Mouse (Mus musculus) myocyte (in vitro differentiated cells): Measurements from ENCODE around the gene Fdps. TPM values are rescaled to one million over a fixed set of nuclear protein-coding genes. Genes with fewer than 3 reads are reported as not detected.

Experiments used
- H3K27me3 ChIP-seq: one replicate; pipeline ENCODE4 v1.6.1; 2011; ENCODE audit not compliant: control insufficient read depth, insufficient read depth, insufficient read length
- H3K36me3 ChIP-seq: one replicate; pipeline ENCODE4 v1.6.1; 2011; ENCODE audit not compliant: control insufficient read depth, insufficient read depth
- H3K4me2 ChIP-seq: one replicate; pipeline ENCODE4 v1.6.1; 2011; ENCODE audit warnings: low read depth, control low read depth
- H3K4me3 ChIP-seq: one replicate; pipeline ENCODE4 v1.5.1; 2011; ENCODE audit warnings: mild to moderate bottlenecking, control low read depth, moderate library complexity
- H3K79me2 ChIP-seq: one replicate; pipeline ENCODE4 v1.6.1; 2011; ENCODE audit not compliant: control insufficient read depth, insufficient read depth
- H3ac ChIP-seq: one replicate; pipeline ENCODE4 v1.6.1; 2011; ENCODE audit not compliant: control insufficient read depth, insufficient read length
- CEBPB ChIP-seq: IDR thresholded peaks from 2 replicates; pipeline ENCODE4 v1.6.1; 2011; ENCODE audit warnings: mild to moderate bottlenecking, moderate library complexity; ENCODE audit not compliant: poor library complexity, insufficient read depth, severe bottlenecking
- E2F4 ChIP-seq: IDR thresholded peaks from one replicate; pipeline ENCODE4 v1.6.1; 2011; ENCODE audit warnings: mild to moderate bottlenecking, control low read depth, moderate library complexity; ENCODE audit not compliant: insufficient read depth
- MAX ChIP-seq: IDR thresholded peaks from one replicate; pipeline ENCODE4 v1.6.1; 2011; ENCODE audit warnings: low read depth, mild to moderate bottlenecking, control low read depth
- MYOD1 ChIP-seq, 3 experiments: IDR thresholded peaks; one replicate each; pipeline ENCODE4 v1.6.1; 2011; ENCODE audit warnings: control low read depth in 2 of 3, low read depth in 2 of 3, mild to moderate bottlenecking in 2 of 3, moderate library complexity in 1 of 3; ENCODE audit not compliant: insufficient read length in 2 of 3, control insufficient read depth in 1 of 3
- MYOG ChIP-seq, 3 experiments: IDR thresholded peaks; one replicate each; pipeline ENCODE4 v1.6.1; 2011; ENCODE audit warnings: control low read depth in 2 of 3, low read depth in 2 of 3, mild to moderate bottlenecking in 2 of 3; ENCODE audit not compliant: insufficient read length in 2 of 3, control insufficient read depth in 1 of 3, insufficient read depth in 1 of 3
- POLR2A ChIP-seq: IDR thresholded peaks from one replicate; pipeline ENCODE4 v1.6.1; 2011; ENCODE audit warnings: low read depth, mild to moderate bottlenecking, control low read depth, moderate library complexity; ENCODE audit not compliant: insufficient read length
- POLR2AphosphoS2 ChIP-seq: IDR thresholded peaks from one replicate; pipeline ENCODE4 v1.6.1; 2011; ENCODE audit warnings: low read depth, control low read depth; ENCODE audit not compliant: insufficient read length
- REST ChIP-seq: IDR thresholded peaks from one replicate; pipeline ENCODE4 v1.6.1; 2011; ENCODE audit warnings: mild to moderate bottlenecking, control low read depth, moderate library complexity; ENCODE audit not compliant: insufficient read depth, insufficient read length
- SRF ChIP-seq: IDR thresholded peaks from one replicate; pipeline ENCODE4 v1.6.1; 2011; ENCODE audit warnings: low read depth; ENCODE audit not compliant: control insufficient read depth, insufficient read length
- TCF12 ChIP-seq: IDR thresholded peaks from one replicate; pipeline ENCODE4 v1.6.1; 2011; ENCODE audit warnings: mild to moderate bottlenecking, control low read depth; ENCODE audit not compliant: poor library complexity, insufficient read depth, severe bottlenecking
- TCF3 ChIP-seq: IDR thresholded peaks from one replicate; pipeline ENCODE4 v1.6.1; 2011; ENCODE audit warnings: low read depth, control low read depth; ENCODE audit not compliant: insufficient read length
- USF1 ChIP-seq: IDR thresholded peaks from one replicate; pipeline ENCODE4 v1.6.1; 2011; ENCODE audit warnings: low read depth, mild to moderate bottlenecking, control low read depth, moderate library complexity
- polyA plus RNA-seq: library from polyadenylated mRNA; unstranded; fragments of >200 nt; fragmentation: generic; extraction: Trizol; gene quantifications from one replicate; pipeline ENCODE4 v1.2.1, GENCODE M21; 2012; ENCODE audit warnings: missing spikeins

Fdps gene
- 863 TPM for polyA plus RNA-seq

DNA sequence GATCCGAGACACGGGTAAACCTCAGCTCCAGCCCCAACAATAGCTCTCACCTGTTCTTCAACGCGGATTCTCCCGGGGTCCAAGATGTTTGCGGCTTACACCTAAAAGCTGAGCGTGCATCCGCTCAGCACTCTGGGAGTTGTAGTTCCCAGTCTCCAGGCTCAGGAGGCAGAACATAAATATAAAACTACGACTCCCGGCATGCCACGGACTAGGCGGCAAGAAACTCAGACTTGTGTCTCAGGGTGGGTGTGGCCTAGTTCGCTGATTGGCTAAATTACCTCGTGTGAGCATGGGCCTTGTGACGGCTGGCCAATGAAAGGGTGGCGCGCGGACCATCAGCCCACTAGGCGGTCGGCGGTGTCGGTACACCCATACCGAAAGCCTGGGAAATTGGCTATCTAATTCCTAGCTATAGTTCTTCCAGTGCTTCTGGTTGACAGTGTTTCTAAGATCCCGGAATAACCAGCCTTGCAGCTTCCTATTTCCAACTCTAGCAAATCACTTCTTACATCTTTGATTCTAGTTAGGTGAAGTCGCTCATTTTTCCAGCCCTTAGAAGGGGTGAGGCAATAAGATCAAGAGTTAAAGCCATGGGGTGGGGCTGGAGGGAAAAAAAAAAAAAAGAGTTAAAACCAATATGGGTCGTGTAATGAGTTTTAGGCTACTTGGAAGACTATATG lies at the start of gene Fdps:
Gene Fdps, minus strand, starts transcription at position 148 of the 683 bp plus-strand sequence.
- no peaks in the 10 kb centered on the region for H3K27me3 ChIP-seq
- peak; percentile 77 for TF ChIP-seq POLR2AphosphoS2
- peak; percentile 64 for TF ChIP-seq USF1
- TF ChIP-seq CEBPB: no peak
- TF ChIP-seq E2F4: peak; percentile 27
- no peak for TF ChIP-seq TCF12
- peak in 1 of 3 experiments; percentile 0 for TF ChIP-seq MYOG (IDR thresholded peaks at IDR 0.05; ENCODE audit: control insufficient read depth in 1 of 3, insufficient read depth in 1 of 3, insufficient read length in 2 of 3, low read depth in 2 of 3)
- peak; percentile 51 for TF ChIP-seq POLR2A
- TF ChIP-seq MYOD1 (IDR thresholded peaks at IDR 0.05; ENCODE audit: control insufficient read depth in 1 of 3, insufficient read length in 2 of 3, low read depth in 2 of 3): peak in 1 of 3 experiments; percentile 6
- TF ChIP-seq TCF3: no peak
- TF ChIP-seq MAX: peak; percentile 22
- H3K36me3 ChIP-seq: peaks cover 23% of the 10 kb centered on the region
- H3K4me2 ChIP-seq: peak within 1 kb of the TSS; percentile 93
- H3K4me3 ChIP-seq: peak within 1 kb of the TSS; percentile 77
- H3K79me2 ChIP-seq: peaks cover 48% of the 10 kb centered on the region
- H3ac ChIP-seq: peak within 1 kb of the TSS; percentile 61

DNA sequence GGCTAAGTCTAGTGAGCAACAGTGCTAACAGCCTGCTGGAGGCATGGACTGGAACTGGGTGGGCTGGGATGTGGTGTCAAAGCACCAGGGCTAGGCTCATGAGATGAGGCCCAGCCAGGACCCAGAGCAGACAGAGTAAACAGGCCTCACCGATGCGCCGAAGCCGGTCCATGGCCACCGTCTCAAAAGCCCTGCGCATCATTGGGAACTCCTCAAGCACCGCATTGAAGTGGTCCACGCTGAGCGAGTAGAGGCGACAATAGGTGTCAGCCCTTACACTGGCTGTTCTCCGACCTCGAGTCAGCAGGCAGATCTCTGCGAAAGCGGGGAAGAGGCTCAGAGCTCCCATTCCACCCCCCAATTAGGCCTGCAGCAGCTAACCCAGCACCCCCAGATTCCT lies 46.8 kb upstream of the Fdps start:
- H3K27me3 ChIP-seq: peaks cover 76% of the 10 kb centered on the region
- no peak overlapping the region for H3ac ChIP-seq
- H3K4me3 ChIP-seq: no peak overlapping the region
- H3K4me2 ChIP-seq: no peak overlapping the region
- TF ChIP-seq REST: no peak
- TF ChIP-seq CEBPB: no peak
- TF ChIP-seq TCF12: no peak
- TF ChIP-seq TCF3: no peak
- no peak for TF ChIP-seq MYOG (IDR thresholded peaks at IDR 0.05; ENCODE audit: control insufficient read depth in 1 of 3, insufficient read depth in 1 of 3, insufficient read length in 2 of 3, low read depth in 2 of 3)
- TF ChIP-seq POLR2A: no peak
- TF ChIP-seq SRF: no peak
- TF ChIP-seq POLR2AphosphoS2: no peak
- no peaks in the 10 kb centered on the region for H3K36me3 ChIP-seq
- H3K79me2 ChIP-seq: no peaks in the 10 kb centered on the region

DNA sequence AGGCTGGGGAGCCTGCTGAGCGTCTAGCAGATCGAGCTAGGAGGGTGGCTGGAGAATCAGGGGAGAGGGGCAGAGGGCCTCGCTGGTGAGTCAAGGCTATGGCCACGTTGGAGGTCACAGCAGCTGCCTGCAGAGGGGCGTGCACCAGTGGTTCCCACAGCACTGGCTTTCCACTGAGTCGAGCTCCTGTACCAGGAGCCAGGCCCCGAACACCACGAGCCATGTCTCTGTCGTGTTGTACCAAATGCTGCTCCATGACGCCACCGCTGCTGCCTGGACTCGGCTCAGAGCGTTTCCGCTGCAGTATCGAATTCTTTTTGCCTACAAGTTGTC lies 46.2 kb upstream of the Fdps start:
- no peak overlapping the region for H3K4me2 ChIP-seq
- TF ChIP-seq SRF (no peak), MYOG (IDR thresholded peaks at IDR 0.05; ENCODE audit: control insufficient read depth in 1 of 3, insufficient read depth in 1 of 3, insufficient read length in 2 of 3, low read depth in 2 of 3) (peak in 1 of 3 experiments; percentile 6)
- peaks cover 80% of the 10 kb centered on the region for H3K27me3 ChIP-seq
- no peaks in the 10 kb centered on the region for H3K36me3 ChIP-seq
- H3K79me2 ChIP-seq: no peaks in the 10 kb centered on the region
- H3K4me3 ChIP-seq: no peak overlapping the region
- H3ac ChIP-seq: no peak overlapping the region

DNA sequence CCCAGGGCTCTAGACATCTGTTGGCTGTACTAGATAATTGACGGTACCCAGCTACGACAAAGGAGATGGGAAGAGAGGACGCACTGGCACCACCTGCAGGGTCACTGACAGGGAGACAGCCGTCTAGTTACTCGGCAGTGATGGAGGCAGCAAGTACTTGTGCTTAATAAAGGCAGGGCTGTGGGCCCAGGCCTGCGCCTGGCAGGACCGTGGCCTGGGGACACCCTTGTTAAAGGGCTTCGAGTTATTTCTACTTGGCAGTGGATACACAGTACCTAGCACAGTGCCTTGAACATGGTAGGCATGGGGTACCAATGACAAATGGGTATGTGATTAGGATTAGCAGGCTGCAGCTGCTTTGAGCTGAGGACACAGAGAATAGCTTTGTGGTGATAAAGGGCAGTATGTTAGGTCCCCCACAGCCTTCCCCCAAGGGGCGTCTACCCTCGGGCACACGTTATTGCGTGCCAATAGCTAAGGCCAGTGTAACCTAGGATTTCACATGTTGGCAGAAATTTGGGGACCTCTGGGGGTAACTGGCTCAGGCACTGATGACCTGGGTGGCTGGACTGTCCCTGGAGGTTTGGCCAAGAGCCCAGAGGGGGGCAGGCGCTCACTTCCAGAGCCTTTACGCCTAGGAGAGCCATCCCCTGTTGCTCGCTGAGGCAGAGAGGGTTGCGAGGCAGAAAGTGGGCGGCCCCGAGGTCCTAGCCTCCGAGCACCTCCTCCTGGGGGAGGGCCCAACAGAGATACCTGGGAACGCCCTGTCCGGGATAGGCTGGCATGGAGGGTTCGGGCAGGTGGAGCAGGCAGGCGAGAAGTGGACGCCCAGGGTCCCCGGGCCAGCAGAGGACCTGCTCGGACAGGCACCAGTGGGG lies 45.6 kb upstream of the Fdps start:
- Histone ChIP-seq H3ac (no peak overlapping the region), H3K4me2 (no peak overlapping the region), H3K36me3 (no peaks in the 10 kb centered on the region), H3K4me3 (no peak overlapping the region), H3K79me2 (no peaks in the 10 kb centered on the region), H3K27me3 (peaks cover 80% of the 10 kb centered on the region)
- TF ChIP-seq POLR2AphosphoS2: no peak
- no peak for TF ChIP-seq REST
- no peak for TF ChIP-seq CEBPB
- no peak for TF ChIP-seq SRF
- TF ChIP-seq E2F4: no peak
- no peak for TF ChIP-seq POLR2A
- no peak for TF ChIP-seq USF1
- TF ChIP-seq MYOD1 (IDR thresholded peaks at IDR 0.05; ENCODE audit: control insufficient read depth in 1 of 3, insufficient read length in 2 of 3, low read depth in 2 of 3): no peak

DNA sequence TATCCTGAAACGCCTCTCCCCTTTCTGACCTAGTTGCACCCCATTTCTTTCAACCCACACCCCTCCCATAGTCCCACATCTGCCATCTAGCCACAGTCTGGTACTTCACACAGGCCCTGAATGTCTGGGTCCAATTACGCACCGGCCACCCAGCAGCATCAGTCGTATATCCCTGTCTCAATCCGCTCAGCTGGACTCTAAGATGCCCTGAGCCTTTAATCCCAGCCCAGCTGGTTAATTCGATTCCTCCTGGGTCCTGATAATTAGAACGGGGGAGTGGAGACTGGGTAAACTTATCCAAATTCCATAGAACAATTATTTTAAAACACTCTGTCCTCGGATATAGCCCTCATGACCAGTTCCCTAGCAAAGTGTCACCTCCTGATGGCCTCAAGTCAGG lies 43.8 kb upstream of the Fdps start:
- no peaks in the 10 kb centered on the region for H3K36me3 ChIP-seq
- H3K79me2 ChIP-seq: no peaks in the 10 kb centered on the region
- no peak overlapping the region for H3ac ChIP-seq
- peaks cover 86% of the 10 kb centered on the region for H3K27me3 ChIP-seq
- no peak overlapping the region for H3K4me3 ChIP-seq
- TF ChIP-seq TCF12 (no peak), MAX (no peak), POLR2A (no peak), E2F4 (no peak)
- no peak overlapping the region for H3K4me2 ChIP-seq
